Mouse (Mus musculus): ENCODE data around the gene Ang2. TPM values are rescaled to one million over a fixed set of nuclear protein-coding genes. Genes with fewer than 3 reads are reported as not detected.
"Not testable (repeated sequence)": the region's sequence is repeated elsewhere in the genome, so short reads cannot be mapped to it uniquely, and the experiment has no call there.

The Ang2 gene
- polyA plus RNA-seq (2016; fragmentation: Nextera tagmentation; extraction: Ambion mirVana) = not detected in 2 replicates

- H3K4me2 ChIP-seq (replicated peaks) = no peak within 1 kb of the TSS
- no peak within 1 kb of the TSS for H3K9ac ChIP-seq (replicated peaks)
- no peaks in the 10 kb centered on the region for H3K36me3 ChIP-seq
- H3K9me3 ChIP-seq = no peaks in the 10 kb centered on the region
- no peaks in the 10 kb centered on the region for H3K4me1 ChIP-seq
- no peak within 1 kb of the TSS for H3K4me3 ChIP-seq
- 84% methylated on average over 5 of the region's 5 CpGs for WGBS
- H3K27ac ChIP-seq (replicated peaks) = no peak within 1 kb of the TSS
- ATAC-seq (ENCODE audit: low FRiP score, low read depth) = no peak
- no peaks in the 10 kb centered on the region for H3K27me3 ChIP-seq
Observed at GRCm38 (mm10) chr14:51199098-51200023, at the start of gene Ang2. TSS of gene Ang2 (minus strand) at chr14:51199148.

- no peaks in the 10 kb centered on the region for H3K4me1 ChIP-seq
- no peaks in the 10 kb centered on the region for H3K27me3 ChIP-seq
- 85% methylated on average over 1 of the region's 1 CpGs for WGBS
- no peak for ATAC-seq (ENCODE audit: low FRiP score, low read depth)
- H3K36me3 ChIP-seq = no peaks in the 10 kb centered on the region
- H3K4me2 ChIP-seq (replicated peaks) = no peak overlapping the region
- no peak overlapping the region for H3K4me3 ChIP-seq
- no peak overlapping the region for H3K27ac ChIP-seq (replicated peaks)
- no peaks in the 10 kb centered on the region for H3K9me3 ChIP-seq
- no peak overlapping the region for H3K9ac ChIP-seq (replicated peaks)
Observed at GRCm38 (mm10) chr14:51247736-51248135, 48.8 kb upstream of the Ang2 start.

DNA sequence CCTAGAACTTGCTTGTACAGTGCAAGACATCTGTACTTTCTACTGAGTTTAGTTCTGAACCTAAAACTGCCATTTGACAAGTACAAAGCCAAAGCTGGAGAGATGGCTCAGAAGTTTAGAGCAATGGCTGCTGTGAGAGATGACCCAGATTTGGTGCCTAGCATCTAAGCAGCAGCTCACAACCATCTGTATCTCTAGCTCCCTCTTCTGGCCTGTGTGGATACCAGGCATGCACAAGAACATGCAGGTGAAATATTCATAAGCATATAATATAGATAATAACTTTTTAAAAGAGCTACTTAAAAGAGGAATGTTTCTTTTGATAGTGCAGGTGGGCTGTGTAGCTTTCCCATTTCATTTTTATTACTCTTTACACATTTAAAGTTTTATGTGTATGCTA lies 42.0 kb upstream of the Ang2 start:
- Histone ChIP-seq H3K4me3 (no peak overlapping the region), H3K27ac (replicated peaks) (no peak overlapping the region), H3K4me2 (replicated peaks) (no peak overlapping the region), H3K9ac (replicated peaks) (no peak overlapping the region), H3K36me3 (no peaks in the 10 kb centered on the region), H3K9me3 (no peaks in the 10 kb centered on the region), H3K27me3 (no peaks in the 10 kb centered on the region), H3K4me1 (no peaks in the 10 kb centered on the region)
- no peak for ATAC-seq (ENCODE audit: low FRiP score, low read depth)

DNA sequence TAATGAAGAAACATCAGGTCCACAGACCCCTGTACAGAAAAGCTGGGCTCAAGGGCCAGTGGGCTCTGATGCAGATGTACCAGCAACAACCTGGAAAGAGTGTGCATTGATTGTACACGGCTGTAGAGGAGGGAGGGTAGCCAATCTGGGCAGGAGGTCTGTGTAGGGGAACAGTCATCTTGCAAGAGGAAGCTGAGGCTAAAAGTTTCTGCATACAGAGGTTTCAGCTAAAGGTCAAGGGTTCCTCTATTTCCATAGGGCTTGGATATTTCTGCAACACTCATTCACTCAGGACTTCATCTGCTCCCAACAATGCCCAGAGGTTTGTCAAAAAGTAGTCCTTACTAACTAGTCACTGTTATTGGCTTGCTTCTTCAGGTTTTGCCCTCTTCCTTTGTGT lies 38.5 kb upstream of the Ang2 start:
- H3K27ac ChIP-seq (replicated peaks); ATAC-seq (ENCODE audit: low FRiP score, low read depth): not testable (repeated sequence)
- WGBS = 75% methylated on average over 1 of the region's 1 CpGs

GRCm38 (mm10) chr14:51229657-51230056 lies 30.7 kb upstream of the Ang2 start:
- not testable (repeated sequence) for H3K27me3 ChIP-seq; H3K27ac ChIP-seq (replicated peaks); H3K4me2 ChIP-seq (replicated peaks); H3K4me3 ChIP-seq; H3K9me3 ChIP-seq; H3K4me1 ChIP-seq; H3K36me3 ChIP-seq; H3K9ac ChIP-seq (replicated peaks); ATAC-seq (ENCODE audit: low FRiP score, low read depth)
- 73% methylated on average over 4 of the region's 4 CpGs for WGBS

More for the DNA sequence above, 38.5 kb upstream of the Ang2 start:
- H3K27me3 ChIP-seq; H3K4me3 ChIP-seq; H3K4me2 ChIP-seq (replicated peaks); H3K9me3 ChIP-seq; H3K9ac ChIP-seq (replicated peaks); H3K4me1 ChIP-seq; H3K36me3 ChIP-seq: not testable (repeated sequence)

GRCm38 (mm10) chr14:51220075-51220474 lies 21.1 kb upstream of the Ang2 start:
- not testable (repeated sequence) for H3K27me3 ChIP-seq; H3K4me1 ChIP-seq; H3K9me3 ChIP-seq; H3K27ac ChIP-seq (replicated peaks); H3K4me2 ChIP-seq (replicated peaks); H3K9ac ChIP-seq (replicated peaks); ATAC-seq (ENCODE audit: low FRiP score, low read depth); H3K4me3 ChIP-seq; H3K36me3 ChIP-seq
- 87% methylated on average over 3 of the region's 3 CpGs for WGBS

GRCm38 (mm10) chr14:51203115-51203514 lies 4.2 kb upstream of the Ang2 start, which contains the start of gene Ear14:
TSS of gene Ear14 (plus strand) at chr14:51203391.
- WGBS = 89% methylated on average over 2 of the region's 2 CpGs
- no peaks in the 10 kb centered on the region for H3K36me3 ChIP-seq

GRCm38 (mm10) chr14:51200466-51200865 lies 1.5 kb upstream of the Ang2 start:
- no peaks in the 10 kb centered on the region for H3K4me1 ChIP-seq
- no peak for ATAC-seq (ENCODE audit: low FRiP score, low read depth)
- no peak overlapping the region for H3K9ac ChIP-seq (replicated peaks)
- no peak overlapping the region for H3K4me3 ChIP-seq
- H3K36me3 ChIP-seq = no peaks in the 10 kb centered on the region
- 95% methylated on average over 2 of the region's 2 CpGs for WGBS
- no peak overlapping the region for H3K27ac ChIP-seq (replicated peaks)
- no peaks in the 10 kb centered on the region for H3K27me3 ChIP-seq
- H3K4me2 ChIP-seq (replicated peaks) = no peak overlapping the region
- H3K9me3 ChIP-seq = no peaks in the 10 kb centered on the region

More at GRCm38 (mm10) chr14:51203115-51203514, 4.2 kb upstream of the Ang2 start, which contains the start of gene Ear14:
- no peaks in the 10 kb centered on the region for H3K4me1 ChIP-seq
- H3K4me3 ChIP-seq = no peak within 1 kb of the TSS
- H3K9me3 ChIP-seq = no peaks in the 10 kb centered on the region
- no peak within 1 kb of the TSS for H3K9ac ChIP-seq (replicated peaks)
- ATAC-seq (ENCODE audit: low FRiP score, low read depth) = no peak
- H3K27ac ChIP-seq (replicated peaks) = no peak within 1 kb of the TSS
- H3K27me3 ChIP-seq = no peaks in the 10 kb centered on the region
- H3K4me2 ChIP-seq (replicated peaks) = no peak within 1 kb of the TSS

GRCm38 (mm10) chr14:51200054-51200453 lies 1.1 kb upstream of the Ang2 start:
- ATAC-seq (ENCODE audit: low FRiP score, low read depth) = no peak

DNA sequence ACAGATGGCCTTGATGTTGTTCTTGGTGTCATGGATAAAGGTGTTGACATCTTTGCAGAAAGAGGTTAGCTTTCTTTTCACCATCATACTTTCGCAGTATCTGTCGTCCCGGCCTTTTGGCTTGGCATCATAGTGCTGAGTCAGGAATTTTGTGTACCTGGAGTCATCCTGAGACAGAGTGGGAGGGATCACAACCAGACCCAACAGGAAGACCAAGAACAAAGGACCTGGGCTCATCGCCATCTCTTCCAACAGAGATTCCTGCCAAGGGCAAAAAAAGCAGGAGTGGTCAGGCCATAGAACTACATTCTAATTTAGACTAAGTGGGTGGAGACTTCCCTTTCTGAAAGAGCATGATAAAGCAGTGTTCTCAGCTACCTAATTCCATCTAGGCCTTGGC lies 3.3 kb downstream of the Ang2 start:
- no peak for ATAC-seq (ENCODE audit: low FRiP score, low read depth)
- Histone ChIP-seq H3K27me3 (no peaks in the 10 kb centered on the region), H3K27ac (replicated peaks) (no peak overlapping the region), H3K9me3 (no peaks in the 10 kb centered on the region), H3K4me3 (no peak overlapping the region), H3K9ac (replicated peaks) (no peak overlapping the region), H3K4me2 (replicated peaks) (no peak overlapping the region), H3K36me3 (no peaks in the 10 kb centered on the region), H3K4me1 (no peaks in the 10 kb centered on the region)
- WGBS = 97% methylated on average over 4 of the region's 4 CpGs

More at GRCm38 (mm10) chr14:51200054-51200453, 1.1 kb upstream of the Ang2 start:
- no peaks in the 10 kb centered on the region for H3K4me1 ChIP-seq
- H3K4me3 ChIP-seq = no peak overlapping the region
- no peaks in the 10 kb centered on the region for H3K27me3 ChIP-seq
- WGBS = 97% methylated on average over 2 of the region's 2 CpGs
- no peaks in the 10 kb centered on the region for H3K9me3 ChIP-seq
- no peak overlapping the region for H3K27ac ChIP-seq (replicated peaks)
- no peaks in the 10 kb centered on the region for H3K36me3 ChIP-seq
- no peak overlapping the region for H3K4me2 ChIP-seq (replicated peaks)
- no peak overlapping the region for H3K9ac ChIP-seq (replicated peaks)

GRCm38 (mm10) chr14:51181051-51181450 lies 17.9 kb downstream of the Ang2 start:
- not testable (repeated sequence) for H3K4me2 ChIP-seq (replicated peaks); H3K27me3 ChIP-seq; H3K9ac ChIP-seq (replicated peaks); H3K4me3 ChIP-seq; H3K36me3 ChIP-seq; ATAC-seq (ENCODE audit: low FRiP score, low read depth); H3K9me3 ChIP-seq; H3K4me1 ChIP-seq; H3K27ac ChIP-seq (replicated peaks)
- 88% methylated on average over 2 of the region's 2 CpGs for WGBS

- Histone ChIP-seq H3K4me3 (no peak overlapping the region), H3K9me3 (no peaks in the 10 kb centered on the region), H3K27me3 (no peaks in the 10 kb centered on the region), H3K36me3 (no peaks in the 10 kb centered on the region), H3K4me1 (no peaks in the 10 kb centered on the region), H3K27ac (replicated peaks) (no peak overlapping the region), H3K4me2 (replicated peaks) (no peak overlapping the region), H3K9ac (replicated peaks) (no peak overlapping the region)
- ATAC-seq (ENCODE audit: low FRiP score, low read depth) = no peak
- WGBS = 76% methylated on average over 4 of the region's 4 CpGs
Observed at GRCm38 (mm10) chr14:51173843-51174242, 25.1 kb downstream of the Ang2 start.

Measured in midbrain, embryonic 12.5 days (tissue).